Mouse (Mus musculus) midbrain, embryonic 12.5 days (tissue): ENCODE measurements at regions not wholly inside any gene's neighbourhood (a gene's known extent, or its start where the extent isn't known, plus 50 kb on each side); places are given as distances from the start of the nearest gene placed in this dataset.

Experiments used
- ATAC-seq: fragments of 200-750 bp; cut with Nextera tagmentation; 2 replicates; pipeline ENCODE4 v1.8.0; 2017; ENCODE audit warnings: low read depth, moderate TSS enrichment, moderate library complexity; ENCODE audit not compliant: low FRiP score
- H3K27ac ChIP-seq: fragments of 300-500 bp; sonication (generic); replicated peaks from 2 replicates; pipeline ENCODE4 v1.5.1; 2016; ENCODE audit warnings: mild to moderate bottlenecking
- H3K27me3 ChIP-seq: fragments of 300-500 bp; sonication (generic); 2 replicates; pipeline ENCODE4 v1.6.1; 2016; ENCODE audit warnings: mild to moderate bottlenecking
- H3K36me3 ChIP-seq: fragments of 300-500 bp; sonication (generic); 2 replicates; pipeline ENCODE4 v1.6.1; 2016
- H3K4me1 ChIP-seq: fragments of 300-500 bp; sonication (generic); 2 replicates; pipeline ENCODE4 v1.6.1; 2016
- H3K4me2 ChIP-seq: fragments of 300-500 bp; sonication (generic); replicated peaks from 2 replicates; pipeline ENCODE4 v1.6.1; 2016; ENCODE audit warnings: mild to moderate bottlenecking, moderate library complexity
- H3K4me3 ChIP-seq: fragments of 300-500 bp; sonication (generic); 2 replicates; pipeline ENCODE4 v1.5.1; 2016; ENCODE audit warnings: mild to moderate bottlenecking
- H3K9ac ChIP-seq: fragments of 300-500 bp; sonication (generic); replicated peaks from 2 replicates; pipeline ENCODE4 v1.6.1; 2016; ENCODE audit warnings: mild to moderate bottlenecking, moderate library complexity
- H3K9me3 ChIP-seq: fragments of 300-500 bp; sonication (generic); 2 replicates; pipeline ENCODE4 v1.6.1; 2016; ENCODE audit warnings: mild to moderate bottlenecking
- WGBS: fragments of 180-500 bp; shearing (Covaris S2); methylation state at CpG from one replicate; pipeline ENCODE4 v1.1.7; 2016; 5-methylcytosine and 5-hydroxymethylcytosine counted together

DNA sequence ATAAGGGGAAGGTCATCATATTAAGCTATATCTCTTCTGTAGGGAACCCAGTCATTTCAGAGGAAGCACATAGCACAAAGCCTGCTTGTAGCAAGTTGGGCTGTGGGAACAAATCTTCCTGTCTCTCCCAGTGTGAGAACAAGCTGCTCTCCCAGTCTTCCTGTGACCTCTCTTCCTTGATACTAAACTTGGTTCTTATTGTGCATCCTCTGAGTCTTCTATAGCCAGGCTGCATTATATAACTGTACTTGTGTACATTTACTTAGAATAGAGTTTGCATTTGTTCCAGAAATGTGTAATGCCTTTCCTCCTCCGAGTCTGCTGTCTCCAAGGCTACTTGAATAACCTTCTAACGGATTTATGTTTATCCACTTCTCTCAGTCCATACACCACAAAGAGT is 1021.7 kb downstream of the Brinp1 start:
- Histone ChIP-seq H3K4me3 (no peak overlapping the region), H3K36me3 (no peaks in the 10 kb centered on the region), H3K27ac (no peak overlapping the region), H3K4me2 (no peak overlapping the region), H3K9ac (no peak overlapping the region), H3K4me1 (no peaks in the 10 kb centered on the region), H3K27me3 (no peaks in the 10 kb centered on the region), H3K9me3 (no peaks in the 10 kb centered on the region)
- ATAC-seq: no peak
- WGBS: 86% methylated on average over 2 of the region's 2 CpGs

DNA sequence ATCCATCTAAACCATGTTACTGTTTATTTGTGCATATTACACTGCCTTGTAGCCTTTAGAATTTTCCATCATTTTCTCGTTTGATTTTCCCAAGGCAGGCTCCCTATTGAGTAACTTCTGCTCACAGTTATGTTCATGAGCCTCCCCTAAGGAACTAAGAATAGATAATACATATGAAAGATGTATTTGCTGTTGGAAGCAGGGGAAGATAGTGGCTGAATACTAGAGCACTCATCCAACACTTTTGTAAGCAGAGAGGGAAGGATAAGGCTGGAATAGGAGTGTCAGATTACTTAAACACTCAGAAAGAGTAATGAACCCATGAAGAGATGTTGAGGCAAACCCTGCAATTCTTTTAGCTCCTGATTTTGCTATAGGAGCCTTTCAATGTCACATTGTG is 1055.1 kb downstream of the Brinp1 start:
- ATAC-seq: no peak
- no peaks in the 10 kb centered on the region for H3K36me3 ChIP-seq

GRCm38 (mm10) chr4:67891946-67892575 is 1062.1 kb downstream of the Brinp1 start:
- H3K9me3 ChIP-seq: no peaks in the 10 kb centered on the region
- no peaks in the 10 kb centered on the region for H3K36me3 ChIP-seq
- WGBS: 83% methylated on average over 1 of the region's 1 CpGs
- H3K27me3 ChIP-seq: no peaks in the 10 kb centered on the region
- H3K4me1 ChIP-seq: no peaks in the 10 kb centered on the region
- H3K27ac ChIP-seq: no peak overlapping the region
- no peak overlapping the region for H3K4me3 ChIP-seq
- no peak overlapping the region for H3K9ac ChIP-seq
- no peak for ATAC-seq
- no peak overlapping the region for H3K4me2 ChIP-seq

More for the DNA sequence above, 1055.1 kb downstream of the Brinp1 start:
- WGBS: 82% methylated on average over 1 of the region's 1 CpGs
- Histone ChIP-seq H3K4me2 (no peak overlapping the region), H3K9me3 (no peaks in the 10 kb centered on the region), H3K4me1 (no peaks in the 10 kb centered on the region), H3K27ac (no peak overlapping the region), H3K27me3 (no peaks in the 10 kb centered on the region), H3K9ac (no peak overlapping the region), H3K4me3 (no peak overlapping the region)

GRCm38 (mm10) chr4:67887954-67888353 is 1060.6 kb downstream of the Tlr4 start:
- no peak for ATAC-seq
- Histone ChIP-seq H3K27ac (no peak overlapping the region), H3K36me3 (no peaks in the 10 kb centered on the region)

DNA sequence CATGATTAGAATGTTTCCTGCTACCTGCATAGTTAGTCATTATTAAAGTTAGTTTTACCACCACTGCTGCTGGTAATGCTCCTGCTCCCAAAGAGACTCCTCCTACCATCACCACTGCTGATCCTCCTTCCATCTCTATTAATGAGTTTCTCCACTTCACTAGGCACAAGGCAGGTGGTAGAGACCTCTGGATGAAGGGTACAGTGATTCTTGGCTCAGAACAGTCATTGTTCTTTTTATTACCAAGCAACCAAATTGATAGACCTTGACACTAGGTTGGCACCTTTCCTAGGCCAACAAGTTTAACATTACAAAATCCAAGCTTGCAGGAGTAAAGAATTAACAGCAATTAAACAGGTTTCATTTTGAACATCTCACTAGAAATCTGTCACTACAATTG is 1057.8 kb downstream of the Tlr4 start:
- Histone ChIP-seq H3K36me3 (no peaks in the 10 kb centered on the region), H3K4me3 (no peak overlapping the region), H3K27ac (no peak overlapping the region), H3K9ac (no peak overlapping the region), H3K27me3 (no peaks in the 10 kb centered on the region), H3K4me1 (no peaks in the 10 kb centered on the region), H3K4me2 (no peak overlapping the region), H3K9me3 (no peaks in the 10 kb centered on the region)
- no peak for ATAC-seq

More at GRCm38 (mm10) chr4:67887954-67888353, 1060.6 kb downstream of the Tlr4 start:
- no peak overlapping the region for H3K4me3 ChIP-seq
- no peaks in the 10 kb centered on the region for H3K9me3 ChIP-seq
- no peaks in the 10 kb centered on the region for H3K27me3 ChIP-seq
- no peaks in the 10 kb centered on the region for H3K4me1 ChIP-seq
- H3K9ac ChIP-seq: no peak overlapping the region
- no peak overlapping the region for H3K4me2 ChIP-seq

- no peak overlapping the region for H3K4me2 ChIP-seq
- H3K4me1 ChIP-seq: no peaks in the 10 kb centered on the region
- no peak overlapping the region for H3K9ac ChIP-seq
- no peaks in the 10 kb centered on the region for H3K36me3 ChIP-seq
- no peaks in the 10 kb centered on the region for H3K9me3 ChIP-seq
- ATAC-seq: no peak
- H3K27me3 ChIP-seq: no peaks in the 10 kb centered on the region
- 81% methylated on average over 2 of the region's 2 CpGs for WGBS
- no peak overlapping the region for H3K27ac ChIP-seq
- no peak overlapping the region for H3K4me3 ChIP-seq
Measured at GRCm38 (mm10) chr4:67862218-67862617, 1034.8 kb downstream of the Tlr4 start.

GRCm38 (mm10) chr4:67861801-67862200 is 1034.4 kb downstream of the Tlr4 start:
- ATAC-seq: no peak
- no peaks in the 10 kb centered on the region for H3K36me3 ChIP-seq
- no peak overlapping the region for H3K27ac ChIP-seq
- 83% methylated on average over 1 of the region's 1 CpGs for WGBS
- no peak overlapping the region for H3K4me2 ChIP-seq
- H3K27me3 ChIP-seq: no peaks in the 10 kb centered on the region
- H3K9me3 ChIP-seq: no peaks in the 10 kb centered on the region
- no peak overlapping the region for H3K4me3 ChIP-seq
- no peaks in the 10 kb centered on the region for H3K4me1 ChIP-seq
- H3K9ac ChIP-seq: no peak overlapping the region

DNA sequence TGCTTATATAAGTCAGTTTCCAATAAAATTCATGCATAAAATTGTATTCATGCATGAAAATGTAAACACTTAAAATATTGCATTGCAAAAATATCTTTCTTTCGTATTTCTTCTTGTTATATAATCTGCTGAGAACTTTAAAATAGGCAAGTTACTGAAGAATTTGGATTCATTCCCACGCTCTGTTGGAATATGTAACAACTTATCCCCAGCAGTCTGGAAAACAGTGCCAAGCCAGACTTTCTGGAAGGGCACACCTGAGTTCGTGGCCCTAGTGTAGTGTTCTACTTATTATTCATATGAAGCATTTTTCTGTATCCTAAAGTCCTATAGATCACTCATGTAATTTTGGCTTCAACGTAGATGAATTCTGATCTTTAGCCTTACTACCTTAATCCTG is 1025.6 kb downstream of the Tlr4 start:
- H3K36me3 ChIP-seq: no peaks in the 10 kb centered on the region
- no peak overlapping the region for H3K27ac ChIP-seq
- no peaks in the 10 kb centered on the region for H3K9me3 ChIP-seq
- no peak overlapping the region for H3K9ac ChIP-seq
- ATAC-seq: no peak
- no peaks in the 10 kb centered on the region for H3K4me1 ChIP-seq
- H3K27me3 ChIP-seq: no peaks in the 10 kb centered on the region
- 81% methylated on average over 4 of the region's 4 CpGs for WGBS
- no peak overlapping the region for H3K4me2 ChIP-seq
- no peak overlapping the region for H3K4me3 ChIP-seq

DNA sequence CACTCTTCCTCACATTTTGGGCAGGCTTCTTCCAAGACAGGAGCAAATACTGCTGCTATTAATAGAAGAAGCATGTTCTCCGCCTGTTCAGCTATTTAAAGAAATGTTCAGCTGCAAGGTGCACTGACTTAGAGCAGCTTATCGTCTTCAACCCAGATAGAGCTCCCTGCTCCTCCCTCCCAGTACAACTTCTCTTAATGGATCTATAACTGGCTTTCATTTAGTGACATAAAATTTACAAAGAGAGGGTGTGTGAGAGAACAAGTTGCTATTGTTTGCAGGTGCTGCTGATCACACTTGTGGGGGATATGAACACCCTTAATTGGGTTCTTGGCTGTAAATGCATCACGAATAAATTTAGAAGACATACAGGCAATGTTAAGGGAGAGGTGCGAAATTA is 1006.0 kb downstream of the Tlr4 start:
- no peaks in the 10 kb centered on the region for H3K9me3 ChIP-seq
- ATAC-seq: no peak
- no peaks in the 10 kb centered on the region for H3K4me1 ChIP-seq
- H3K36me3 ChIP-seq: no peaks in the 10 kb centered on the region
- no peaks in the 10 kb centered on the region for H3K27me3 ChIP-seq
- H3K4me3 ChIP-seq: no peak overlapping the region
- no peak overlapping the region for H3K9ac ChIP-seq
- H3K4me2 ChIP-seq: no peak overlapping the region
- no peak overlapping the region for H3K27ac ChIP-seq
- 82% methylated on average over 4 of the region's 4 CpGs for WGBS

GRCm38 (mm10) chr4:67825484-67825883 is 998.1 kb downstream of the Tlr4 start:
- H3K4me2 ChIP-seq: no peak overlapping the region
- WGBS: 48% methylated on average over 1 of the region's 1 CpGs
- no peak overlapping the region for H3K27ac ChIP-seq
- H3K27me3 ChIP-seq: no peaks in the 10 kb centered on the region
- ATAC-seq: 0 out of 2 replicates have a peak, but pooled peaks have one; percentile 34
- no peak overlapping the region for H3K9ac ChIP-seq
- H3K4me1 ChIP-seq: no peaks in the 10 kb centered on the region
- H3K36me3 ChIP-seq: no peaks in the 10 kb centered on the region
- H3K9me3 ChIP-seq: no peaks in the 10 kb centered on the region
- H3K4me3 ChIP-seq: no peak overlapping the region

- no peak overlapping the region for H3K4me2 ChIP-seq
- no peaks in the 10 kb centered on the region for H3K9me3 ChIP-seq
- no peaks in the 10 kb centered on the region for H3K36me3 ChIP-seq
- H3K9ac ChIP-seq: no peak overlapping the region
- ATAC-seq: no peak; the same call in 1 of the 2 replicates
- H3K4me1 ChIP-seq: 0 out of 2 replicates have a peak, but pooled peaks cover 4% of the 10 kb centered on the region
- H3K4me3 ChIP-seq: no peak overlapping the region
- no peaks in the 10 kb centered on the region for H3K27me3 ChIP-seq
- no peak overlapping the region for H3K27ac ChIP-seq
- WGBS: 28% methylated on average over 1 of the region's 1 CpGs
Measured at GRCm38 (mm10) chr4:67796050-67796449, 968.7 kb downstream of the Tlr4 start.
